In genomic region chr10:91229518-91229961, GRCm38 (mm10) we compare ENCODE assay signal across 8 mouse cellular contexts. TPM values are rescaled to one million over a fixed set of nuclear protein-coding genes. Genes with fewer than 3 reads are reported as not detected.
A peak's percentile ranks its signal among the peaks of the same experiment; 100 is the strongest.
DNase-seq lines count a peak whose midpoint lies in the region; ATAC-seq and TF ChIP-seq lines count a peak whose summit lies in the region.

No protein-coding gene starts in this region.

- 56% methylated on average over 7 of the region's 7 CpGs for WGBS in liver, adult 2 months
- WGBS in heart, embryonic 16.5 days = 28% methylated on average over 7 of the region's 7 CpGs
- 35% methylated on average over 7 of the region's 7 CpGs for WGBS in liver, embryonic 11.5 days

- TF ChIP-seq POLR2A in liver, adult 2 months (IDR thresholded peaks at IDR 0.05; ENCODE audit: extremely low read depth, insufficient read depth, low read length) = no peak

- no peaks in the 10 kb centered on the region for H3K79me2 ChIP-seq in liver, adult 2 months (ENCODE audit: control insufficient read depth, insufficient read depth, low read length)

- no peaks in the 10 kb centered on the region for H3K36me3 ChIP-seq in liver, adult 2 months (ENCODE audit: control insufficient read depth, insufficient read depth, low read length)
- no peaks in the 10 kb centered on the region for H3K36me3 ChIP-seq in heart, embryonic 16.5 days (ENCODE audit: control insufficient read depth, insufficient read depth)
- H3K36me3 ChIP-seq in liver, embryonic 11.5 days (ENCODE audit: control insufficient read depth, insufficient read depth, low read length) = no peaks in the 10 kb centered on the region

- TF ChIP-seq CTCF in liver, adult 2 months (IDR thresholded peaks at IDR 0.05; ENCODE audit: low read depth, low read length) = no peak

- no peak overlapping the region for H3K9ac ChIP-seq in liver, adult 2 months (ENCODE audit: low read depth, low read length)
- no peak overlapping the region for H3K9ac ChIP-seq in heart, embryonic 16.5 days (ENCODE audit: low read length)
- no peak overlapping the region for H3K9ac ChIP-seq in liver, embryonic 11.5 days (ENCODE audit: low read depth, low read length)

- H3K4me3 ChIP-seq in liver, adult 2 months (ENCODE audit: insufficient read depth, low read depth, low read length) = no peak overlapping the region
- no peak overlapping the region for H3K4me3 ChIP-seq in heart, embryonic 16.5 days (ENCODE audit: low read length)
- H3K4me3 ChIP-seq in liver, embryonic 11.5 days (ENCODE audit: low read depth, low read length) = no peak overlapping the region

- H3K4me2 ChIP-seq in heart, embryonic 16.5 days (ENCODE audit: low read depth, low read length) = peak overlapping the region; percentile 17; the same call in 1 of the 2 replicates
- H3K4me2 ChIP-seq in liver, embryonic 11.5 days = no peak overlapping the region

- H3K4me1 ChIP-seq in liver, adult 2 months (ENCODE audit: control insufficient read depth, insufficient read depth, low read length) = no peaks in the 10 kb centered on the region
- peaks cover 10% of the 10 kb centered on the region for H3K4me1 ChIP-seq in heart, embryonic 16.5 days (ENCODE audit: control insufficient read depth, insufficient read depth, low read length)
- no peaks in the 10 kb centered on the region for H3K4me1 ChIP-seq in liver, embryonic 11.5 days (replicated peaks; ENCODE audit: control insufficient read depth, insufficient read depth, low read length)

- ATAC-seq in common myeloid progenitor, adult 5-6 weeks (replicated peaks; ENCODE audit: low read depth, poor library complexity, severe bottlenecking) = peak; percentile 63
- ATAC-seq in heart, embryonic 16.5 days (replicated peaks; ENCODE audit: extremely low read depth, insufficient read depth, low FRiP score) = peak; percentile 61; the same call in 1 of the 2 replicates
- no peak for ATAC-seq in liver, embryonic 11.5 days (replicated peaks; ENCODE audit: low FRiP score)

- peak; percentile 4 for DNase-seq in liver, adult 2 months (ENCODE audit: extremely low read depth, low read depth, low spot score)
- DNase-seq in liver = no peak
- DNase-seq in liver, embryonic 11.5 days (ENCODE audit: low spot score) = peak; percentile 37
- DNase-seq in right cerebral cortex, postnatal 25 days = peak; percentile 16
- DNase-seq in gastrocnemius, adult 18-20 months (ENCODE audit: low spot score) = no peak
- DNase-seq in thymus, postnatal 10 days (ENCODE audit: low spot score in 2 of 2) = no peak

- H3K9me3 ChIP-seq in heart, embryonic 16.5 days (replicated peaks; ENCODE audit: control insufficient read depth, low read length) = no peaks in the 10 kb centered on the region
- H3K9me3 ChIP-seq in liver, embryonic 11.5 days (ENCODE audit: control insufficient read depth, low read length) = no peaks in the 10 kb centered on the region

- no peak overlapping the region for H3K27ac ChIP-seq in liver, adult 2 months (replicated peaks; ENCODE audit: insufficient read depth, low read depth, low read length)
- peak overlapping the region; percentile 72 for H3K27ac ChIP-seq in heart, embryonic 16.5 days (ENCODE audit: low read length)
- H3K27ac ChIP-seq in liver, embryonic 11.5 days (ENCODE audit: low read depth, low read length) = no peak overlapping the region

- no peaks in the 10 kb centered on the region for H3K27me3 ChIP-seq in liver, adult 2 months (ENCODE audit: control insufficient read depth, insufficient read depth, low read length)
- no peaks in the 10 kb centered on the region for H3K27me3 ChIP-seq in heart, embryonic 16.5 days (ENCODE audit: control insufficient read depth, insufficient read depth, low read length)
- H3K27me3 ChIP-seq in liver, embryonic 11.5 days (replicated peaks; ENCODE audit: control insufficient read depth, insufficient read depth, low read length) = no peaks in the 10 kb centered on the region

RNA-seq across cellular contexts. Expression of gene Tmpo, which starts 48.4 kb away (rescaled TPM):
- total RNA-seq in liver, adult 2 months (2014; rRNA removed) = 38.4 and 43.3 TPM in 2 replicates
- polyA plus RNA-seq in liver, adult 2 months (2012; rRNA removed) = 10.7 and 12.1 TPM in 2 replicates
- total RNA-seq in common myeloid progenitor, adult 5-6 weeks (2017) = 529 and 544 TPM in 2 replicates
- 148 and 153 TPM in 2 replicates for polyA plus RNA-seq in heart, embryonic 16.5 days (2015; fragmentation: Nextera tagmentation; extraction: Ambion mirVana)
- polyA plus RNA-seq in liver, embryonic 11.5 days (2014; fragmentation: Nextera tagmentation; extraction: Ambion mirVana) = 207 and 219 TPM in 2 replicates
- total RNA-seq in gastrocnemius, adult 18-20 months (2021) = 10 to 100 TPM; 49.9 to 50.5 TPM

Comparison
In these comparisons a context has a peak if more than half of its experiments do, and no peak if none do; other contexts are left out.
1. DNase-seq: peak in liver, adult 2 months (single experiment), liver, embryonic 11.5 days (single experiment) and right cerebral cortex, postnatal 25 days (single experiment); none in liver (single experiment), gastrocnemius, adult 18-20 months (single experiment) and thymus, postnatal 10 days (0 of 2).
2. RNA of gene Tmpo, which starts 48.4 kb away (total RNA-seq): 529 to 544 TPM in common myeloid progenitor, adult 5-6 weeks; 49.9 to 50.5 TPM in gastrocnemius, adult 18-20 months and 38.4 to 43.3 TPM in liver, adult 2 months; every median in the first group is over 10 times any median in the second.